Mouse (Mus musculus): ENCODE data around the gene Nhsl1.
A peak's percentile ranks its signal among the peaks of the same experiment; 100 is the strongest.

Nhsl1 gene

DNA sequence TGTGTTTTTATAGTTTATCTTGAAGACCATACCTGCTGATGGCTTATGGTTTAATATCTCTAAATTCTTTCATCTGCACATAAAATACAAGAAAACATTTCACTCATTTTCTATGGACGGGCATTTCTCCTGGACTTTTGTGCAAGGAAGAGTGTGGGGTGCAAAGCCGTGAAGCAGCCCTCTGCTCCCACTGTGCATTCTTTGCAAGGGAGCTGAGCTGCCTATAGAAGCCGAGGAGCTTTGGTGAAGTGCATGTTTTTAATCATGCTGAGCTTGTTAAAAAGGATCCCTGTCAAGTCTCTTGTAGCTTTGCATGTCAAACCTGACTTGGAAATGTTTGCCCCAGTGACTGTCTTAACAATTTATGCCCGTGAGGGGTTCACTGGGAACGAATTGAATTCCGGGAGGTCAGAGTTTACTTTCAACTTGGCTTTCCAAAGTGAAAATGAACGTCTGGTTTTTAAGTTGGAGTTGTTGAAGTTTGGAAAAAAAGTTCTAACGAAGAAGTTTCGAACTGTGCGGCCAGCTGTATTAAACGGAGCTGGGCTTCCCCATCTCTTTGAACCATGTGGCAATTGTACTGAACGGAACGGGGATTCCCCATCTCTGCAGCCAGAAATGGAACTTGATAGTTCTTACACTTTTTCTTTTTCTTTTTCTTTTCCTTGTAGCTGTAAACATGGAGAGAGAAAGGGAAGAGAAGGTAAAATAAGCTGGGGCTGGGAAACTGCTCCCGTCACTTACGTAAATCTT, 22.8 kb downstream of the Nhsl1 start:
- no peak for DNase-seq (ENCODE audit: extremely low read depth, low read depth, low spot score)

DNA sequence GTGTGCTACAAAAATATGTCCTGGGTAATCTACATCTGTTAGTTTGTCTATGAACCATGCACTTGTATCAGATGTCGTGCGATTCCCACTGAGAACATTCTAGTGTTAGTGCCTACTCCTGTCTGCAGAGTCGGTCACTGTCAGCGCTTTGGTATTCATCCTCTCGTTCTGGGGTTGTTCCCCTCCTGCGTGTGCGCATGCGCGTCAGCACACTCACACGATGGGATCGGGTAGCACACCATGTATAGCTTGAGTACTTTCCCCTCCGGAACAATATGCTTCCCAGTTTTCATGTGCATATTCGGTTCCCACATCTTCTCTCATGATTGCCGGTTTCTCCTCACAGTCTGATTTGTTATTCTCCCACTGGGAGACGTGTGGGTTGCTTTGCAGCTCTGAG, 28.4 kb downstream of the Nhsl1 start:
- no peak for DNase-seq (ENCODE audit: extremely low read depth, low read depth, low spot score)

DNA sequence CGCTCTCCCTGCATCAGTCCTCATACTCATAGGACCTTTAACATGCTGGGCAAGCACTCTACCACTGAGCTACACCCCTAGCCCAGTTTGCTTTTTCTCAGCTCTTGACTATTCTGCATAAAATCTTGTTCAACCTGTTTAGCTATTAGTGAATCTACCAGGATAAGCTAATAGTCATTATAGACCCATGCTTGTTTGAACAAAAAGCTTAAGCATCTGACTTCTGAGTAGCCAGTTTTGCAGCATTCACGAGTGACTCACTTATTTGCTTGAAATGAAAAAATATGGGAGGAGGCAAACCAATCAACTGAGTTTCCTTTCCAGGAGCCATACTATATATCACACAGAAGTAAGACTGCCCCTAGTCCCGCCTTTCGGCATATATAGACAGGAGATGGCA, 32.0 kb downstream of the Nhsl1 start:
- DNase-seq (ENCODE audit: extremely low read depth, low read depth, low spot score): no peak

DNA sequence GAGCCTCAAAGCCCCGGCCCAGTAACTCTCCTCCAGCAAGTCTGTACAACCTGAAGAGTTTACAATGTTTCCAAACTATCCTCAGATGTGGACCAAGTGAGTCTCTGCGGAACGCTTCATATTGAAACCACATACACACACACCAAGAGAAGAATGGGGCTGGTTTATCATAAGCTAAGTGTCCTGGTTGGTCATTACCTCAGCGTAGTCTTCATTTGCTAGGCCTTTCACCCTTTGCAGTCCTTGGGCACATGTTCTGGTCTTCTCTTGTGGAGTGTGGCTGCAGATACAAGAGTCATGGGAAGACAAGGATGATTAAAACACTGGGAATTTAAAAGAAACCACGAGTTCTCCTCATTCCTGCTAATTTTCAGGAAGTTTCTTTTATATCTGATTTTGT, 34.2 kb downstream of the Nhsl1 start:
- DNase-seq (ENCODE audit: extremely low read depth, low read depth, low spot score): no peak

DNA sequence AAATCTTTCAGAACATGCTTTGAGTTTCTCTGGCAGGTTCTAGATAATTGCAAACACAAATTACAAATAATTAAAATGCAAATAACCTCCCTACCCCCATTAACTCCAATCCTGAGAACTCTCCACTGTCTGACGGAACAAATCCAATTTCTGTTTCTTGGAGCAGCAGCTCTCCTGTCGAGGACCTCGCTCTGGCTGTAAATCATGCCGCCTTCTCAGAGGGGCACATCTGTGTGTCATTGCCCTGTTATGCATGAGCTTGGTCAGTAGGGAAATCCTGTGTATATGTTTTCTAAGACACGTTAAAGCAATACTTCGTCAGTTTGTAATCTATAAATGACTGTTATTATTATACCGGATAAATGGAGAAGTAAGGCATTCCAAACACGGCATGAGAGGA, 35.3 kb downstream of the Nhsl1 start:
- DNase-seq (ENCODE audit: extremely low read depth, low read depth, low spot score): no peak

DNA sequence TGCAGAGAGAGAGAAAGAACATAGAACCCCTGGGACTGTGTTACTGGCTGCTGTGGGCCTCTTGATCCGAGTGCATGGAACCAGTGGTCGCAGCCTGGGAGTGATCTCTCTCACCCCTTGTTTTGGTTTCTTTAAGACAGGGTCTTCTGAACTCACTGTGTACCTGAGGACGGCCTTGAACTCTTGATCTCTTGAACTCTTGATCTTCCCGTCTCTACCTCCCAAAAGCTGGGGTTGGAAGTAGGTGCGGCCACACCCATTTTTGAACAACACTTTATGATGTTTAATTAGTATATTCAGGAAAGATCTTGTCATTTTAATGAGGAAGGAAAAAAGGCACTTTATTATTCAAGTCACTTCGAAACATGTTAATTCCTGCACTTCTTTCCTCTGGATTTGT, 37.7 kb downstream of the Nhsl1 start:
- DNase-seq (ENCODE audit: extremely low read depth, low read depth, low spot score): no peak

DNA sequence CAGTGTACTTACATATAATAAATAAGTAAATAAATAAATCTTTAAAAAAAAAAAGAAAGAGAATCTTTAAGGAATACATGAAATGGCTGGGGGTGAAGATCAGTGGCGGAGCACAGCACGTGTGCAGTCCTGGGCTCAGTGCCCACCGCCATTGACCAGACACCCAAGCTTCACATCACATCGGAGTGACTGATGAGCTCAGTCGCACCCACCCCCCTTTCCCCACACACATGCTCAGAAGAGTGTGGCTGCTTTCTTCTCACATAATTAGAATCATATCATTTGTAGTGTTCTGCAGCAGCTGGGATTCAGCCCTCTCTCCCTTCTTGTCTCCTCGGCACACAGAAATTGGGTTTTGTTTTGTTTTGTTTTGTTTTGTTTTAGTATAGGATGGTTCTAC, 38.4 kb downstream of the Nhsl1 start:
- DNase-seq (ENCODE audit: extremely low read depth, low read depth, low spot score): no peak

DNA sequence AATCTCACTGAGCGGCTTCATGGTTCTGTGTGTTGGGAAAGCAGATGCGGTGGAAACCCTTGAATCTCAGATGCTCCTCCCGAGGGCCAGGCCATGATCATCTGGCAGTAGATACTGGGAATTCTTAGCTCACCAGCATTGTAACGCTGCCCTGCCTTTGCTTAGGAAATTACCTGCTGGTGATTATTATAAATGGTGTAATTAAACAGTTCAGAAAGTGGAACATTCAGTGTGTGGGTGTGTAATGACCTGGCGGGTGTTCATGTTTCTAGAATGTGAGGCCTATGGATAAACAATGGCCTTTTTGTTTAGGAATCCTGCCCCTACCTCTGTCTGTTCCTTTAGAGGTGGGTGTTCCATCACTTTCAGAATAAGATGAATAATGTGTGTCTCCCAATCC, 39.7 kb downstream of the Nhsl1 start:
- peak; percentile 67 for DNase-seq (ENCODE audit: extremely low read depth, low read depth, low spot score)

DNA sequence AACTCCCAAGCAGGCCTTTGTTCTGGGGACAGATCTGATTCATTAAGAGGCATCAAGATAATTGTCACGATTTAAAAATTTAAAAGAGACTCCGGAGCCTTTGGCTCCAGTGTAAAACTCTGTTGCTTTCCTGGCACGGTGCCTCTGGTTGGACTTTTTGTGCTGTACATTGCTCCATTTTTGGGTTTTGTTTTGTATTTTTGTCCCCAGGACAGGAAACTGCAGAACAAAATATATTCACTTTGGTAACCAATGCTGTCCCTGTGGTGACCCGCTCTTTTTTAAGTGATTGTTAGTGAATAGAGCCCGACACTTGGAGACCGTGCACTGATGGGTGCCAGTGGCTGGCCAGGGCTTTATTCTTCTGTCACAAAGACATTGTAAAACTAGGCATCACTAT, 41.4 kb downstream of the Nhsl1 start:
- DNase-seq (ENCODE audit: extremely low read depth, low read depth, low spot score): no peak

DNA sequence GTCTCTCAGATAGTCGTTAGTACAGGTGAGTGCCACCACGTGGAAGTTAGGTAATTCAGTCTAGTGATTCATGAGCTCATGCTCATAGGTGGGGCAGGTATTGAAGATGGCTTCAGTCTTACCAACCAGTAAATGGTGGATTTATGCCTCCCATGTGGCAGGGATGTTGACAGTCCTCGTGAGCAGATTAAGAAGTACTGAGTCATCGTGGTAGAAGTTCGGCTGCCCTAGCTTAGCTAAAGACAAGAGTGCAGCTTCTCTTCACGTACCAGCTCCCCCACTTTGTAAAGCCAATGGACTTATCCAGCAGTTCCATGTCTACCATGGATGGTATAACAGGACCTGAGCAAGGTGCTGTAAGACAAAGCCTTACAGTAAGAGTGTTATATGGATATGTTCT, 46.6 kb downstream of the Nhsl1 start:
- DNase-seq (ENCODE audit: extremely low read depth, low read depth, low spot score): no peak

DNA sequence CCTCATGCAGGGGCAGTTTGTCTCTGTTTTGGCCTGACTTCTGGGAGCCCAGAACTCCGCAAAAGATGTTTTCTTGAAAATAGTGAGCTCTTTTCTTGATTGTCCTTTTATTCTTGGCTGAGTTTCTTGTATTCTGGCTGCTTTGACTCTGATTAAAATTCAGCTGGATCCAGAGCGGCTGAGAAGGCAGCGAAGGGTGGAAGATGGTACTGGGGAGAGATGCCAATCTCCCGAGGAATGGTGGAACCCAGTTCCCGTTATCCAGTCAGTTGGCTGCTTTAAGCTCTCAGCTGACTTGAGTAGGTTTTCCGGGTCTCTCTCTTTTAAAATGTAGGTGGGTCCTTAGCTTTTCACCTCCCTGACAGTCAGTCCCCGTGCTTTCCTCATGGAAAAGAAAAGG, 47.9 kb downstream of the Nhsl1 start:
- DNase-seq (ENCODE audit: extremely low read depth, low read depth, low spot score): no peak

DNA sequence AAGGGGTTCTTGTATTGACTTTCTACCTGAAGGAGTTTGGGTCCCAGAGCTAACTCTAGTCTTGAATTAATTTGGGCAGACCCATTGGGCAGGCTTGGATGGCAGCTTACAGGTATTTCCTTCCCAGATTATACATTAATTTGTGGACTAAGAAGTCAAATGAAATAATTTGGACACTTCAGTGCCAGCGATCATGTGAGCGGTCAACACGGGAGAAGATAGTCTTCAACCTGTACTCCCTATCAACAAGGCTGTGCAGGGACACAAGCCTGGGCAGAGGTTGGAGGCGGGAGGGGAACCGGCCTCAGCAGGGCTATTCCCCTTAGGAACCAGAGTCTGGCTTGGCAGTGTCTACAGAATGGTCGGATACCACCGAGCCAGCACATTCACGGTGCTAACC, 49.3 kb downstream of the Nhsl1 start:
- DNase-seq (ENCODE audit: extremely low read depth, low read depth, low spot score): no peak

DNA sequence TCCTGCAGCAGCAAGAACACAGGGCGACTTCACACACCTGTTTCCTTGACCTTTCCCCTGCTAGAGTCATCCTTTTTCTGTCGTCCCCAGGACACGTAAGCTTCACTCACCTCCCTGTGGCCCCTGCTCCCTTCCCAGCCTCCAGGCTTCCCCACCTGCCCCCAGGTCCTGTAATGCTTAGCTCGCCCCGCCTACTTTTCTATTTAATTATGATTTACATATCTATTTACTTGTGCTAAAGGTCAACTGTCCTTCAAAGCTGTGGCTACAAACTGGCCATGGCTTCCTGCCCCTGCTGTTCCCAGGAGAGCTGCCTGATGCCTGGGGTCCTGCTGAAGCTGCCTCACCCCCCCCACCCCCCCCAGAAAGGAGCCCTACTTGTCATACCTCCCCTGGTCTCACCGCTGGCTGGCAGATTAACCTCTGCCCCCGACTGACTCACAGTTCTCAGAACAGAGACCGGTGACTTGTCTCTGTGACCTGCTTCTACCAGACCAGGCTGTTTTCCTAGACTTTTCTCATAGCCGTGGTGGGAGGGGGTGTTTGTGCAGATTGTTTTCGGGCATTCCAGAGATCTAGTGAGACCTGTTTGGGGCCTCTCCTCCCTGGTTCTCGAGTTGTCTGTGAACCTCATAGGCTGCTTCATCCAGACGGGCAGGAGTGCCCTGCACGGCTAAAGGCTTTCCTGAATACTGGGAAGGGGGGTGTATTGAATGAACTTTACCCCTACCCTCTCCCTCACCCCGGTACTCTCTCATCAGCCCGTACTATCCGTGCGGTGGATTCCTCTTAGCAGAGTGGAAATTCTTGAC, 51.9 kb downstream of the Nhsl1 start:
- DNase-seq (ENCODE audit: extremely low read depth, low read depth, low spot score): no peak

DNA sequence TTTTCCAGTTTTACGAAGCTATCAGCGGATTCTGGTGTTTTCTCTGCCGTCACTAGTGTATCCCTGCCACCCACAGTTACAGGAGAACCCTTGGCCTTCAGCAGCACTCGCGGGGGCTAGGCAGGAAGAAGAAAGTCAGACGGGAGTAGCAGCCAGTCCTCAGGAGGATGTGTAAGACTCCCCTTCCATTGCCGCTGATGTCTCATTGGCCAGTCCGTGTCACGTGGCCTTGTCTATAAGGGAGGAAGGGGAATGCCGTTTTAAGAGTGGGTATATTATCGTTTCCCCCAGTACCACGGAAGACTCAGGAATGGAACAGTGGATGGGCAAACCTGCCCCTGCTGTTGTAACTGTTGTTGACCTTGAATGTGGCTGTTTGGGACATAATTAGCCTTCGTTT, 53.1 kb downstream of the Nhsl1 start:
- no peak for DNase-seq (ENCODE audit: extremely low read depth, low read depth, low spot score)

DNA sequence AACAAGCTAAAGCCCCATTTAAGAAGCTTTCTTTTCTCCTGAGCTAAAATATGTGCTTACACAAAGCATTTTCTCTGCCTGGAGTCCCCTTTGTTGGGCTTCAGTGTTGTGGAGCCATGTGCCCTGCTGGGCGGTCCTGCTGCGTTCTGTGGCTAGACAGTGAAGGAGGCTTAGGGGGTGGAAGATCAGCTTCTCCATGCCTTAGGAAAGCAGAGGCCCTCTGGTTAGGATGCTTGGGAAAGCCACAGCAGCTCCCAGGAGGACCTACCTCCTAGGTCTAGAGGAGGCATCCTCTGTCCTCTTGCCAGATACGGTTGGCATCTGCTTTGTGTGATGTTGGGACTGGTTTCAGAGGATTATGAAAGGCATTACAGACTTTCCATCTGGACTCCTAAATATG, 56.5 kb downstream of the Nhsl1 start:
- DNase-seq (ENCODE audit: extremely low read depth, low read depth, low spot score): no peak

DNA sequence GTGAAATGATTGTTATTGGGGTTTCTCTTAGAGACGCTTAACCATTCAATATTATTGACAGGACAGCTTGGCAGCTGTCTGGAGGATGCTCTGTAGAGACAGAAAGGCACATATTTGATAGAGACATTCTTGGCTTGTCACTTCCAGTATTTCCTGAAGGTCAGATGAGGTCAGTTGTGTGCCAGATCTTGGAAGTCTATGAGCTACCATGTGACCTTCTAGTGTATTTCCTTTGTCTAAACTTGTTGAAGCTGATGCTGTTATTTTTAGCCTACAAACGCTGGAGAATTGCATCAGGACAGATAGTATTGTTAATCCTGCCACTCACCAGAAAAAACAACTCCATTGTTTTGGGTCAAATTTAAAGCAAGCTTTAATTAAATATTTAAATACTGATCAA, 66.0 kb downstream of the Nhsl1 start:
- no peak for DNase-seq (ENCODE audit: extremely low read depth, low read depth, low spot score)

DNA sequence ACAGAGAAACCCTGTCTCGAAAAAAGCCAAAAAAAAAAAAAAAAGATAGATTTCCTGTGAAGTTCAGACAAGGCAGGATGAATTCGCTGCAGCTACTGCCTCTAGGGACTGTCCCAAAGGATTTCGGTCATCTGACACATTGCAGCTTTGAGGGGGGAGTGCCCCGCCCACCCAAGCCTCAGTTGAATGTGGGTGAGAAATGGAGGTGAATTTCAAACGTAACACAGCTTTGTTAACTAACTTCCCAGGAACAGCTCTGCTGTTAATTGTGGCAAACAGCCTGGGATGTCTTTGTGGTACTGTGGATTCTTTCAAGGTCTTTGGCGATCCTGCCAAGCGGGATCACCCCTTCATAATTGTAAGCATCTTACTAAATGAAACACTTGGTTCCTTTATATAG, 67.4 kb downstream of the Nhsl1 start:
- no peak for DNase-seq (ENCODE audit: extremely low read depth, low read depth, low spot score)

DNA sequence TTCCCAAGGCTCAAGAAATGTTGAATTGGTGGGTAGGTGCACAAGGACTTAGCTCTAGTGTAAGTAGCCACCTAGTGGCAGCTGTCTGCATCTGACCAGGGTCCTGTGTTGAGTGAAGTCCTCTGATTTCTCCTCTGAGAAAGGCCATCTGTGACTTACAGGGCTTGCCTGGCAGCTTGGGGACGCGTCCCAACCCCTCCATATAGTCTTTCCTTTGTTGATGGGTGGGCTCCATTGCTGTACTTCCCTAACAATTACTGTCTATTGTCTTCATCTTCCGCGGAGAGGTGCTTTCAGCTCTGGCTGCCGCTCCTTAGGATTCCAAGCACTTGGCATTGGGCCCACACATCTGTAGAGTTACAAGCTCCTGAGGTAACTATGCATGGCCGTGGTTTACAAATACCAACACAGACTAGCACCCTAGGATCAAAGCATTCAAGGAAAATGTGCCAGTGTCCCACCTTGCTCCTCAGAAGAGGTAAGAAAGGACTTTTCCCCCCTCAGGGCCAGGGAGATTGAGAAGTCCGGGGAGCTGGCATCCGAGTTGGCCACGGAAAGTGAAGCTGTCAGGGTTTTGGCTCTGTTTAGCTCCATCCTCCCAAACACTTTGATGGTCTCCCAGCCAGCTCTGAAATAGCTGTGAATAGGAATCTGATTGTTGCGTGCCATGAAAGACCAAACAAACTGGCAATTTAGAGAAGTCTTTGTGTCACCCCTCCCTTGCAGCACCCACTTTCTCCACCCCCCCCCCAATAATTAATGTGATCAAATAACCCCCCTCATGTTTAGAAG, 70.2 kb downstream of the Nhsl1 start:
- DNase-seq (ENCODE audit: extremely low read depth, low read depth, low spot score): no peak

DNA sequence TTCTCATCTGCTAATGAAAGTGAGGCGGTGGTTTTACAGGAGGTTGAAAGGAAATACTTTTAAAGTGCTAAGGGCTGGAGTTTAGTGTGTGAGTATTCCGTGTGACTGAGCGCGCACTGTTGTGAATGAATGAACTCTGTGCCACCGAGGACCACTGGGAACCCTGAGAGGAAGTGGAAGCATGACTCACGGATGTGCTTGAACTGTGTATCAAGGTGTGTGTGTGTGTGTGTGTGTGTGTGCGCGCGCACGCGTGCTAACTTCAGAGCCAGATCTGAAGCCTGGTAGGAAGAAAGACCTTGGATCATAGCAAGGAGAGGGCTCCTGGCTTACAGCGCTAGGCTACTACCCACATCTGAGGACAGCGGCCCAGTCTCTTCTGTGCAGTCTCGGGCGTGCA, 71.2 kb downstream of the Nhsl1 start:
- no peak for DNase-seq (ENCODE audit: extremely low read depth, low read depth, low spot score)

DNA sequence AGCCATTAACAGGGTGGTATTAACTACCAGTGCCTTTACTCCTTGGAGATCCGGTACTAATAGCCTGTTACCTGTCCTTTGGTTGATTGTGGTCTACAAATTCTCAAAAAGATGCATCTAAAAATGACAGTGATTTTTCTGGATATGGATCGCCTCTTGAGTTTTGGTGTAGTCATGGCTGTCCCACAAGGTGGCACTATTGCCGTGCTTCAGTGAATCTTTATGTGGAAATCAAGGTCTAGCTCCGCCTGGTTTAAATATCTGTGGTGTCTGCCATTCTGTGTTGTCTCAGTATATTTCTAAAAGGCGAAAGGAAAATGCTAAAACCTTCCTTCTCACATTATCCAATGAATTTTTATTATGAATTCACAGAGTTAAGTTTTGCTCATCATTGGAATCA, 72.8 kb downstream of the Nhsl1 start:
- DNase-seq (ENCODE audit: extremely low read depth, low read depth, low spot score): no peak

DNA sequence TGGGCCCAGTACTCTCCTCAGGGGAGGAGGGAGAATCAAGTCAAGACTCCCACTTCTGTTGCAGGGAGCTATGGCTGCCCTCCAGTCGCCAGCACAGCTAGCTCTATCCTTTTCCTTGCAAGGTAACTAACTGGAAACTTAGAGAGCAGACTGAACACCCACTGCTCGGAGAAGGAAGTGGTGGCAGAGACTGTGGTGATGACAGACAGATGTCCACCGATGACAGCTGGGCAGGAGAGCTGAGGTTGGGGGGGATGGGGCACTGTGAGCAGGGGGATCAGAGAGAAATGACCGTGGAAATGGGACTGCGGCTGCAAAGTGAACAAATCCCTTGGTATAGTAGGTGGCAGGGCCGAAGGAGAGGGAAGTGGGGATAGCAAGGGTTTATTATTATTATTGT, 73.5 kb downstream of the Nhsl1 start:
- DNase-seq (ENCODE audit: extremely low read depth, low read depth, low spot score): no peak

DNA sequence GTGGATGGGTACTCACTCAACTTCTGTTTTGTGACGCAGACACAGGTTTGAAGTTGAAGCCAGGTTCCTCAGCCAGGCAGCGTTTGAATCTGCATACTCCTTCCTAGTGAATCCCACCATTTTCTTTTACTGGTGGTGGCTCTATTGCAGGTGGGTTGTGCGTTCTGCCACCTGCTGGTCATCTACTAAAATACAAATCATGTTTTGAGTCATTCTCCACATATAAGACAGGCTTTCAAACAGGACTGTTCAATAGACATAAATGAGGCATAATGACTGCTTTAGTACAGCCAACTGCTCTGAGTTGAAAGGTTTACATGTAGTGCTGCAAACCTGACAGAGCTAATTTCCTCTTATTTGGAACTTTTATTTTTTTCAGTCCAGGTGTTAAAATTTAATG, 75.0 kb downstream of the Nhsl1 start:
- DNase-seq (ENCODE audit: extremely low read depth, low read depth, low spot score): no peak

All from fat pad, adult 2 months (tissue).